Mouse (Mus musculus): ENCODE measurements at regions not wholly inside any gene's neighbourhood (a gene's known extent, or its start where the extent isn't known, plus 50 kb on each side); places are given as distances from the start of the nearest gene placed in this dataset.
A peak's percentile ranks its signal among the peaks of the same experiment; 100 is the strongest.

GRCm38 (mm10) chr9:115739984-115740383, 169.3 kb upstream of the Gadl1 start:
- H3K27me3 ChIP-seq (ENCODE audit: low read depth, poor library complexity, severe bottlenecking) = no peaks in the 10 kb centered on the region
- H3K9me3 ChIP-seq (replicated peaks) = no peaks in the 10 kb centered on the region
- WGBS = 86% methylated on average over 5 of the region's 5 CpGs

GRCm38 (mm10) chr9:115746436-115746835, 162.8 kb upstream of the Gadl1 start:
- H3K4me1 ChIP-seq = no peaks in the 10 kb centered on the region
- H3K27ac ChIP-seq (replicated peaks) = no peak overlapping the region
- no peaks in the 10 kb centered on the region for H3K9me3 ChIP-seq (replicated peaks)
- no peaks in the 10 kb centered on the region for H3K36me3 ChIP-seq
- 81% methylated on average over 9 of the region's 9 CpGs for WGBS
- no peaks in the 10 kb centered on the region for H3K27me3 ChIP-seq (ENCODE audit: low read depth, poor library complexity, severe bottlenecking)
- DNase-seq (ENCODE audit: low spot score) = no peak
- no peak overlapping the region for H3K4me3 ChIP-seq

More at GRCm38 (mm10) chr9:115739984-115740383, 169.3 kb upstream of the Gadl1 start:
- Histone ChIP-seq H3K36me3 (no peaks in the 10 kb centered on the region), H3K4me3 (no peak overlapping the region), H3K4me1 (no peaks in the 10 kb centered on the region), H3K27ac (replicated peaks) (no peak overlapping the region)
- no peak for DNase-seq (ENCODE audit: low spot score)

- Histone ChIP-seq H3K4me3 (no peak overlapping the region), H3K9me3 (replicated peaks) (no peaks in the 10 kb centered on the region), H3K36me3 (no peaks in the 10 kb centered on the region), H3K27me3 (ENCODE audit: low read depth, poor library complexity, severe bottlenecking) (no peaks in the 10 kb centered on the region), H3K4me1 (peaks cover 15% of the 10 kb centered on the region), H3K27ac (replicated peaks) (no peak overlapping the region; the same call in 1 of the 2 replicates)
- DNase-seq (ENCODE audit: low spot score) = no peak
- WGBS = 47% methylated on average over 2 of the region's 2 CpGs
These were observed 148.8 kb upstream of the Gadl1 start for GRCm38 (mm10) chr9:115760496-115760895.

GRCm38 (mm10) chr9:115764136-115764535, 145.1 kb upstream of the Gadl1 start:
- Histone ChIP-seq H3K4me1 (peaks cover 15% of the 10 kb centered on the region), H3K36me3 (no peaks in the 10 kb centered on the region), H3K27me3 (ENCODE audit: low read depth, poor library complexity, severe bottlenecking) (no peaks in the 10 kb centered on the region), H3K27ac (replicated peaks) (no peak overlapping the region), H3K4me3 (no peak overlapping the region), H3K9me3 (replicated peaks) (no peaks in the 10 kb centered on the region)
- no peak for DNase-seq (ENCODE audit: low spot score)
- WGBS = 59% methylated on average over 5 of the region's 5 CpGs

- 91% methylated on average over 6 of the region's 6 CpGs for WGBS
- no peaks in the 10 kb centered on the region for H3K9me3 ChIP-seq (replicated peaks)
- no peaks in the 10 kb centered on the region for H3K36me3 ChIP-seq
- no peaks in the 10 kb centered on the region for H3K27me3 ChIP-seq (ENCODE audit: low read depth, poor library complexity, severe bottlenecking)
- H3K27ac ChIP-seq (replicated peaks) = no peak overlapping the region
- DNase-seq (ENCODE audit: low spot score) = no peak
- peaks cover 9% of the 10 kb centered on the region for H3K4me1 ChIP-seq
- no peak overlapping the region for H3K4me3 ChIP-seq
These were observed 142.8 kb upstream of the Gadl1 start for GRCm38 (mm10) chr9:115766471-115766870.

- H3K27me3 ChIP-seq (ENCODE audit: low read depth, poor library complexity, severe bottlenecking) = no peaks in the 10 kb centered on the region
- no peaks in the 10 kb centered on the region for H3K36me3 ChIP-seq
- DNase-seq (ENCODE audit: low spot score) = no peak
- no peak overlapping the region for H3K27ac ChIP-seq (replicated peaks)
- no peak overlapping the region for H3K4me3 ChIP-seq
- no peaks in the 10 kb centered on the region; the same call in 1 of the 2 replicates for H3K4me1 ChIP-seq
- 81% methylated on average over 8 of the region's 8 CpGs for WGBS
- H3K9me3 ChIP-seq (replicated peaks) = no peaks in the 10 kb centered on the region
These were observed 134.1 kb upstream of the Gadl1 start for GRCm38 (mm10) chr9:115775112-115775511.

- Histone ChIP-seq H3K9me3 (replicated peaks) (no peaks in the 10 kb centered on the region), H3K27ac (replicated peaks) (no peak overlapping the region), H3K27me3 (ENCODE audit: low read depth, poor library complexity, severe bottlenecking) (no peaks in the 10 kb centered on the region), H3K4me3 (no peak overlapping the region), H3K36me3 (no peaks in the 10 kb centered on the region), H3K4me1 (no peaks in the 10 kb centered on the region; the same call in 1 of the 2 replicates)
- WGBS = 87% methylated on average over 7 of the region's 7 CpGs
- no peak for DNase-seq (ENCODE audit: low spot score)
These were observed 133.4 kb upstream of the Gadl1 start for GRCm38 (mm10) chr9:115775858-115776257.

GRCm38 (mm10) chr9:115777097-115777864, 132.0 kb upstream of the Gadl1 start:
- Histone ChIP-seq H3K4me3 (no peak overlapping the region), H3K27ac (replicated peaks) (no peak overlapping the region), H3K36me3 (no peaks in the 10 kb centered on the region), H3K9me3 (replicated peaks) (no peaks in the 10 kb centered on the region), H3K4me1 (no peaks in the 10 kb centered on the region; the same call in 1 of the 2 replicates), H3K27me3 (ENCODE audit: low read depth, poor library complexity, severe bottlenecking) (no peaks in the 10 kb centered on the region)
- no peak for DNase-seq (ENCODE audit: low spot score)
- WGBS = 93% methylated on average over 9 of the region's 9 CpGs

- H3K27ac ChIP-seq (replicated peaks) = no peak overlapping the region
- 86% methylated on average over 5 of the region's 5 CpGs for WGBS
- no peaks in the 10 kb centered on the region for H3K9me3 ChIP-seq (replicated peaks)
- H3K4me1 ChIP-seq = no peaks in the 10 kb centered on the region; the same call in 1 of the 2 replicates
- no peaks in the 10 kb centered on the region for H3K27me3 ChIP-seq (ENCODE audit: low read depth, poor library complexity, severe bottlenecking)
- DNase-seq (ENCODE audit: low spot score) = no peak
- H3K4me3 ChIP-seq = no peak overlapping the region
- no peaks in the 10 kb centered on the region for H3K36me3 ChIP-seq
These were observed 130.4 kb upstream of the Gadl1 start for GRCm38 (mm10) chr9:115778862-115779261.

- H3K9me3 ChIP-seq (replicated peaks) = no peaks in the 10 kb centered on the region
- peak overlapping the region; percentile 33; the same call in 1 of the 2 replicates for H3K27ac ChIP-seq (replicated peaks)
- H3K4me3 ChIP-seq = no peak overlapping the region
- 88% methylated on average over 3 of the region's 3 CpGs for WGBS
- no peaks in the 10 kb centered on the region for H3K36me3 ChIP-seq
- peaks cover 25% of the 10 kb centered on the region for H3K4me1 ChIP-seq
- H3K27me3 ChIP-seq (ENCODE audit: low read depth, poor library complexity, severe bottlenecking) = no peaks in the 10 kb centered on the region
- DNase-seq (ENCODE audit: low spot score) = no peak
These were observed 109.9 kb upstream of the Gadl1 start for GRCm38 (mm10) chr9:115799330-115799729.

- Histone ChIP-seq H3K4me1 (peaks cover 32% of the 10 kb centered on the region), H3K27ac (replicated peaks) (peak overlapping the region; percentile 61; the same call in 1 of the 2 replicates), H3K27me3 (ENCODE audit: low read depth, poor library complexity, severe bottlenecking) (no peaks in the 10 kb centered on the region), H3K9me3 (replicated peaks) (no peaks in the 10 kb centered on the region), H3K4me3 (no peak overlapping the region; the same call in 1 of the 2 replicates), H3K36me3 (no peaks in the 10 kb centered on the region)
- WGBS = 38% methylated on average over 6 of the region's 6 CpGs
- DNase-seq (ENCODE audit: low spot score) = peak; percentile 62
These were observed 108.6 kb upstream of the Gadl1 start for GRCm38 (mm10) chr9:115800624-115801023.

- H3K36me3 ChIP-seq = no peaks in the 10 kb centered on the region
- H3K4me1 ChIP-seq = peaks cover 42% of the 10 kb centered on the region
- no peak for DNase-seq (ENCODE audit: low spot score)
- peak overlapping the region; percentile 23; the same call in 1 of the 2 replicates for H3K27ac ChIP-seq (replicated peaks)
- H3K4me3 ChIP-seq = no peak overlapping the region
- 75% methylated on average over 3 of the region's 3 CpGs for WGBS
- H3K27me3 ChIP-seq (ENCODE audit: low read depth, poor library complexity, severe bottlenecking) = no peaks in the 10 kb centered on the region
- H3K9me3 ChIP-seq (replicated peaks) = no peaks in the 10 kb centered on the region
These were observed 106.2 kb upstream of the Gadl1 start for GRCm38 (mm10) chr9:115803071-115803470.

GRCm38 (mm10) chr9:115805224-115805623, 104.0 kb upstream of the Gadl1 start:
- H3K27ac ChIP-seq (replicated peaks) = peak overlapping the region; percentile 64
- H3K4me1 ChIP-seq = peaks cover 32% of the 10 kb centered on the region
- H3K4me3 ChIP-seq = no peak overlapping the region
- no peaks in the 10 kb centered on the region for H3K36me3 ChIP-seq
- no peaks in the 10 kb centered on the region for H3K27me3 ChIP-seq (ENCODE audit: low read depth, poor library complexity, severe bottlenecking)
- no peak for DNase-seq (ENCODE audit: low spot score)
- 33% methylated on average over 4 of the region's 4 CpGs for WGBS
- H3K9me3 ChIP-seq (replicated peaks) = no peaks in the 10 kb centered on the region

Measured in midbrain, embryonic 10.5 days (tissue).